Mouse (Mus musculus): ENCODE data around the gene Dolpp1. TPM values are rescaled to one million over a fixed set of nuclear protein-coding genes. Genes with fewer than 3 reads are reported as not detected.
A peak's percentile ranks its signal among the peaks of the same experiment; 100 is the strongest.

The Dolpp1 gene
- total and polyA plus RNA-seq, 2 experiments from 2014 or later = 56.6 to 96.2 TPM

- WGBS = 96% methylated on average over 5 of the region's 5 CpGs
Observed at GRCm38 (mm10) chr2:30409454-30410176, 17.6 kb downstream of the Dolpp1 start.

GRCm38 (mm10) chr2:30413038-30413973 is 21.3 kb downstream of the Dolpp1 start:
- no peaks in the 10 kb centered on the region for H3K9me3 ChIP-seq (ENCODE audit: low read length)
- H3K4me2 ChIP-seq (ENCODE audit: low read depth, low read length, poor library complexity, severe bottlenecking) = peak overlapping the region; percentile 64
- no peak for TF ChIP-seq CTCF (IDR thresholded peaks at IDR 0.05)
- DNase-seq (ENCODE audit: low spot score) (no peak), ATAC-seq (ENCODE audit: low FRiP score) (no peak)
- H3K4me1 ChIP-seq (ENCODE audit: insufficient read depth, low read length) = peaks cover 5% of the 10 kb centered on the region
- peaks cover 33% of the 10 kb centered on the region for H3K36me3 ChIP-seq (ENCODE audit: insufficient read depth, low read length)
- H3K4me3 ChIP-seq (ENCODE audit: low read depth, low read length) = no peak overlapping the region
- no peak overlapping the region for H3K27ac ChIP-seq (ENCODE audit: low read depth, low read length)
- 75% methylated on average over 14 of the region's 16 CpGs for WGBS
- H3K27me3 ChIP-seq (ENCODE audit: insufficient read depth, low read length) = no peaks in the 10 kb centered on the region
- H3K9ac ChIP-seq (replicated peaks; ENCODE audit: low read length, poor library complexity, severe bottlenecking) = 0 out of 2 replicates have a peak overlapping the region, but pooled peaks have one; percentile 24

More at GRCm38 (mm10) chr2:30409454-30410176, 17.6 kb downstream of the Dolpp1 start:
- no peak for ATAC-seq (ENCODE audit: low FRiP score)
- Histone ChIP-seq H3K4me3 (ENCODE audit: low read depth, low read length) (no peak overlapping the region), H3K4me1 (ENCODE audit: insufficient read depth, low read length) (no peaks in the 10 kb centered on the region), H3K9me3 (ENCODE audit: low read length) (no peaks in the 10 kb centered on the region), H3K27me3 (ENCODE audit: insufficient read depth, low read length) (no peaks in the 10 kb centered on the region), H3K9ac (replicated peaks; ENCODE audit: low read length, poor library complexity, severe bottlenecking) (no peak overlapping the region), H3K4me2 (ENCODE audit: low read depth, low read length, poor library complexity, severe bottlenecking) (no peak overlapping the region), H3K36me3 (ENCODE audit: insufficient read depth, low read length) (peaks cover 66% of the 10 kb centered on the region), H3K27ac (ENCODE audit: low read depth, low read length) (no peak overlapping the region)
- no peak for DNase-seq (ENCODE audit: low spot score)
- no peak for TF ChIP-seq CTCF (IDR thresholded peaks at IDR 0.05)

GRCm38 (mm10) chr2:30414101-30414500 is 22.0 kb downstream of the Dolpp1 start:
- Histone ChIP-seq H3K9me3 (ENCODE audit: low read length) (no peaks in the 10 kb centered on the region), H3K27me3 (ENCODE audit: insufficient read depth, low read length) (no peaks in the 10 kb centered on the region), H3K4me2 (ENCODE audit: low read depth, low read length, poor library complexity, severe bottlenecking) (peak overlapping the region; percentile 64), H3K4me1 (ENCODE audit: insufficient read depth, low read length) (peaks cover 9% of the 10 kb centered on the region), H3K27ac (ENCODE audit: low read depth, low read length) (no peak overlapping the region), H3K9ac (replicated peaks; ENCODE audit: low read length, poor library complexity, severe bottlenecking) (no peak overlapping the region), H3K36me3 (ENCODE audit: insufficient read depth, low read length) (peaks cover 26% of the 10 kb centered on the region), H3K4me3 (ENCODE audit: low read depth, low read length) (no peak overlapping the region)
- DNase-seq (ENCODE audit: low spot score) (no peak), ATAC-seq (ENCODE audit: low FRiP score) (no peak)
- no peak for TF ChIP-seq CTCF (IDR thresholded peaks at IDR 0.05)
- 94% methylated on average over 4 of the region's 4 CpGs for WGBS

GRCm38 (mm10) chr2:30414681-30415080 is 22.6 kb downstream of the Dolpp1 start:
- Histone ChIP-seq H3K9ac (replicated peaks; ENCODE audit: low read length, poor library complexity, severe bottlenecking) (peak overlapping the region; percentile 86), H3K4me1 (ENCODE audit: insufficient read depth, low read length) (peaks cover 11% of the 10 kb centered on the region), H3K4me2 (ENCODE audit: low read depth, low read length, poor library complexity, severe bottlenecking) (peak overlapping the region; percentile 64), H3K36me3 (ENCODE audit: insufficient read depth, low read length) (peaks cover 21% of the 10 kb centered on the region), H3K27me3 (ENCODE audit: insufficient read depth, low read length) (no peaks in the 10 kb centered on the region), H3K9me3 (ENCODE audit: low read length) (no peaks in the 10 kb centered on the region), H3K27ac (ENCODE audit: low read depth, low read length) (peak overlapping the region; percentile 92; the same call in 1 of the 2 replicates), H3K4me3 (ENCODE audit: low read depth, low read length) (peak overlapping the region; percentile 77)
- ATAC-seq (ENCODE audit: low FRiP score) (no peak), DNase-seq (ENCODE audit: low spot score) (no peak)
- TF ChIP-seq CTCF (IDR thresholded peaks at IDR 0.05) = no peak
- WGBS = 48% methylated on average over 5 of the region's 5 CpGs

GRCm38 (mm10) chr2:30415157-30415935 is 23.3 kb downstream of the Dolpp1 start, which contains the start of gene Crat:
Gene Crat (minus strand): TSS chr2:30415813.
- Histone ChIP-seq H3K4me2 (ENCODE audit: low read depth, low read length, poor library complexity, severe bottlenecking) (peak within 1 kb of the TSS; percentile 64), H3K27ac (ENCODE audit: low read depth, low read length) (peak within 1 kb of the TSS; percentile 92), H3K9ac (replicated peaks; ENCODE audit: low read length, poor library complexity, severe bottlenecking) (peak within 1 kb of the TSS; percentile 86), H3K4me1 (ENCODE audit: insufficient read depth, low read length) (peaks cover 11% of the 10 kb centered on the region), H3K36me3 (ENCODE audit: insufficient read depth, low read length) (peaks cover 15% of the 10 kb centered on the region; the same call in 1 of the 2 replicates), H3K9me3 (ENCODE audit: low read length) (no peaks in the 10 kb centered on the region), H3K4me3 (ENCODE audit: low read depth, low read length) (peak within 1 kb of the TSS; percentile 77), H3K27me3 (ENCODE audit: insufficient read depth, low read length) (no peaks in the 10 kb centered on the region)
- under 1% methylated on average over 57 of the region's 58 CpGs for WGBS
- DNase-seq (ENCODE audit: low spot score) (peak; percentile 83), ATAC-seq (ENCODE audit: low FRiP score) (peak; percentile 81)
- TF ChIP-seq CTCF (IDR thresholded peaks at IDR 0.05) = no peak

Measured in midbrain, postnatal 0 days (tissue).